Mouse (Mus musculus) small intestine, adult 2 months (tissue): ENCODE data around the gene Actb.

Experiments used
- CTCF ChIP-seq: fragments of 200-500 bp; IDR thresholded peaks from 2 replicates; pipeline ENCODE4 v1.5.1; 2012; ENCODE audit warnings: low read depth, mild to moderate bottlenecking, control low read depth, inconsistent platforms, low read length, moderate library complexity, mixed read lengths; ENCODE audit not compliant: insufficient replicate concordance, insufficient read length; ENCODE audit errors: extremely low read depth
- POLR2A ChIP-seq: fragments of 200-500 bp; IDR thresholded peaks from 2 replicates; pipeline ENCODE4 v1.6.1; 2012; ENCODE audit warnings: low read depth, mild to moderate bottlenecking, control low read depth, inconsistent platforms, low read length, moderate library complexity

DNA sequence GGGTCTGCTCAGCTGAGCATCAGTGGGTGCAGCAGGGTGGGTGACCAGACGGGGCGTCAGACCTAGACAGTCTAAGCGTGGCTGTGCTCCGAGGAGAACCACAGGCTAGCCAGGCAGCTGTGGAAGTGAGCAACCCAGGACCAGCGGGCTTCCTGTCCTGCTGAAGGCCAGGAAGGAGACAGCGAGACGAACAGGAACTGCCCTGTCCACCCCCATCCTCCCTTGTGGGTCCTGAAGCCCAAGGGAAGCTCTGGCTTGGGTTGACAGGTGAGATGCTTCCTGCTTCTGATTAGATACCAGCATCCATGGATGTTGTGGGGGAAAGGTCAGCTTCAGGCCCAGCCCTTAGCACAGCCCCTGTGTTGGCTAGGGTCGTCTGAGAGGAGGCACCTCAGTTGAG lies 24.6 kb downstream of the Actb start:
- TF ChIP-seq POLR2A (no peak), CTCF (no peak)
